Mouse (Mus musculus): ENCODE data around the gene Rgs21.

Rgs21 gene

DNA sequence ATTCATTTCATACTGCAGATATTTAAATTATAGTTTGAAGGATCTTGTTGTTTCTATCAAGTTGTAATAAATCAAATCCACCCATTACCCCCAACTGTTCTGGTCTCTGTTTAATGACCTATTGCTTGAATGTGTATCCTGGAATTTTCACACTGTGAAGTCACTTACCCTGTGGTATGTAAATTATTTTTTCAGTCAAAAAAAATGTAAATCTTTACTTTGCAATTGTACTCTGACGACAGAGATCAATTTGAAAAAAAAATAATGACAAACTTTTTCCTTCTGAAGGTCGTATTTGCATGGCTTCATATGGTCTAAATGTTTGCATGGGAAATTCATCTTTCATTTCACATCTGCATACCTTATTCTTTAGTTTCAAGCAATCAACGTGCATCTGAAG is at the start of gene Rgs21:
TSS of gene Rgs21 (minus strand) at position 101 of the 400 bp plus-strand sequence.
- no peak for DNase-seq (ENCODE audit: low spot score in 2 of 2)

DNA sequence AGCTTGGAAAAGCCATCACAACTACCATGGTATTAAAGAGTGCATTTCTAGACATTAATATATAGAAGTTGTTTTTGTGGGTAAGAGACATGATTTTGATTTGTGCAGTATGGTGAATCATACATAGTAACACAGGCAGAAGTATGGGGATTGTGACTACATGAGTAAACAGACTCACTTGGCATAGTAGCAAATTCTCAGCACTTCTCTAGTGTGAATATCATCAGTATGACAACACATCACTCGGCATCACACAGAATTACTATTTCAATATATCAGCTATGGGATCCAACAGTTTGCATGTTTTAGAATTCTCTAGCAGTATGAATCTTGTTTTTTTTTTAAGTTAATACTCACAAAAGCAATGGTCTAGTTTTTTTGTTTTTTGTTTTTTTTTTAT is 36.6 kb upstream of the Rgs21 start:
- no peak for DNase-seq (ENCODE audit: low spot score in 2 of 2)

DNA sequence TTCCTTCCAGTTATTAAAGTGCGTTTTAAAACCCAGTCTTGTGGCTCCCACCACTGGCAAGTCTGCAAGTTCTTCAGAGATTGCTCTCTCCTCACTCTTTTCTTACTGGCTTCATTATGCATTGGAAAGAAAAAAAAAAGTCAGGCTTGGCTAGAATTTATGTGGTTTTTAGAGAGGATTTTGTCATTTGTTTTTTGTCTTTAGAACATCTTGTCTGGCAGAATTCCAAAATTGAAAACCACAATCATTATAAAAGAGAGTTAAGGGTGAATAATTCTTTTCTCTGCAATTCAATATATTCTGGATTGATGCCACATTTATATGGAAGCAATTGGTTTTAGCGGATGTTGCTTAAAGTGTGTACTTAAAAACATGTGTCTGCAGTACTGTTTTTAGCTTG is 35.5 kb upstream of the Rgs21 start:
- DNase-seq (ENCODE audit: low spot score in 2 of 2): no peak

DNA sequence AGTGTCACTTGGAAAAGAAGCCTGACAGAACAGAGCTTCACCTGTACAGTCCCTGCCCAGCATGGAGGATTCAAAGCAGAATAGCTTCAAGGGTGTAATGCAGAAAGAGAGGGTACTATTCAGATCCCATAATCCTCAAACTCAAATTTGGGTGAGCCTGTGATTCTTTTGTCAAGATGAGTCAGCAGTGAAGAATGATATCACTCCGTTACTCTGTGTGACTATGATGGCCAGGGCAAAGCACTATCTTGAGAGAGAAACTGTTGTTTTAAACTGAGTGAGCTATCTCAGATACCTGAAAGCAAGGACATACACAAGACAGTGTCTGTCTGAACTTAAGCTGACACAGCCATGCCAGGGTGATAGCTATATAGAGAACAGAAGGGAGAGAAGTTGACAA is 11.9 kb upstream of the Rgs21 start:
- no peak for DNase-seq (ENCODE audit: low spot score in 2 of 2)

DNA sequence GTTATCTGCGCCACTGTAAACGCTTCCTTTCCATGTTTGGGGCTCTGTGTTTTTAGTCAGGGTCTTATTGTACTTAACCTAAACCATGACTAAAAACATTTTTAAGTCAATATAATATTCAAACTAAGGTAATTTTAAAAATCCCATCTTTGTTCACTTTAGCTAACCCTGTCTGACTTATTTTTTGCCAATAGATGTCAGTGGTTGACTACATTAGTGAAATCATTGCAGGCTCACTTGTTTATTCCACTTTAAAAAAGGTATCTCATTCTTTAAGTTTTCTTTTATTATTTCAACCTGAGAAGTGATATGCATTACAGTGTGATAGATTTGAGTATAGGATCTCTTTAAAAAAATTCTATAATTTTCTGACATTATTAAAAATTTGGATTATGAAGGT is 5.5 kb upstream of the Rgs21 start:
- no peak for DNase-seq (ENCODE audit: low spot score in 2 of 2)

DNA sequence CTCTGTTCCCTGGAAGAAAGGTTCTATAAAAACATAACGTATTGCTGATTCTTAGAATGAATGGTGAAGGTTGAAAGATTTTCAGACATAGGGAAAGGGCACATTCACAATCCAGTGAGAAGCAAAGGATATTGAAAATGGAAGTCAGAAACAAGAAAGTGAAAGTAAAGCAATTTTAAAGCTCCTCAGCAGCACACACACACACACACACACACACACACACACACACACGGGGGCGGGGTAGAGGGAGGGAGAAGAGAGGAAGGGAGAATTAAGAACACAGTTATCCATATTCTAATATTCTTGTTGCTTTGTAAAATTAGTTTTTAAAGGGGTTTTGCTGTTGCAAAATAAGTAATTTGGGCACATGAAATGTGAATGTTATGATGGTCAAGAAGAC is 2.4 kb upstream of the Rgs21 start:
- no peak for DNase-seq (ENCODE audit: low spot score in 2 of 2)

DNA sequence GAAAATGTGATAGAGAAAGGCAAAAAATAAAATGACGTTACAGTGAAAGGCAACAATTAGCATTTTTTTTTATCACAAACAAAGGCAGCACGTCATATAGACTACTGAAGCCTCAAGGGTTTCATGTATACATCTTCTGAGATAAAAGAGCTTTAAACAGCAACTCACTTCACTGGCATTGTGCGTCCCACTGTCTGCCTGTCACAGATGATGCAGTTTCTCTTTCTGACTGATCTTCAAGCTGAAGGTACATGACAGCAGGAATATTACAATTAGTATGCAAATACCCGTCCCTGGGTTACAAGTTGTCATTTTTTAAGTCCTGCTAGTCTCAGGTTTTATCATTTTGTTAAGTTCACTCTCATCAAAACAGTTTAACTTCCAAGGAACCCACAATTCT is 22.3 kb downstream of the Rgs21 start:
- no peak for DNase-seq (ENCODE audit: low spot score in 2 of 2)

DNA sequence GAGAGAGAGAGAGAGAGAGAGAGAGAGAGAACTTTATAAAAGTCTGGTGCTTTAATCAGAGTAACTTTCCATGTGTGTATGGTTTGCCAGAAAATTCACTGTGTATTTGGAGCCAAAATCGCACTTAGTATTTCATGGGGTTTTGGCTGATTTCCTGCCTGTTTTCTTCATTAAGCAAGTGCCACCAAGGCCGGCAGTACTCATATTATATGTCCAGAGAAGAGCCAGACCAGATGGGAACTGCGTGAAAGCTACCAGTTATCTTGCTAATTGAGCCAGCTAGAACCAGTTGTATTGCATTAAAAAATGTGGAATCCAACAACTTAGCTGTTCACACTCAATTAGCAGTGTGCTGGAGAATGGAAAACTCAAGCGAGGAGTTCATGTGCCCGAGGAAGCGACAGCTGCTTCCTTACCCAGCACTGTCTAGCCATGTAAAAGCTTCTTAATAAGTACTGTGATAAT is 22.9 kb downstream of the Rgs21 start:
- DNase-seq (ENCODE audit: low spot score in 2 of 2): no peak

DNA sequence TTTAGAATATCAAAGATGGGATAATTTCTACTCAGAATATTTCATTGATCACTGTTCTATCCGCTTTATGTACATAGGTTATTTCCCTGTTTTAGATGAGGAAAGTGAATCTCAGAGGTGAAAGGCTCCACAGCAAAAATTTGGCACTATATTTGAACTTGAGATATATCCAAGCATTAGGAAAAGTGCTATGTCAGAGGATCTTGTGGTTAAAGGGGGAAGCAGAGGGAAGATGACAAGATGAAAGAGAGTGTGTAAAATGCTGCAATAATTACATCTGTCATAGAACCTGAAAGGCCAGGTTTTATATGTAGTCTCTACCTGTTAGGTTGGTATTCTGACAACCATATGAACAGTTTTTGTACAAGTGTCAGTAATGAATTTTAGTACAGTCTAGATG is 35.7 kb downstream of the Rgs21 start:
- DNase-seq (ENCODE audit: low spot score in 2 of 2): no peak

DNA sequence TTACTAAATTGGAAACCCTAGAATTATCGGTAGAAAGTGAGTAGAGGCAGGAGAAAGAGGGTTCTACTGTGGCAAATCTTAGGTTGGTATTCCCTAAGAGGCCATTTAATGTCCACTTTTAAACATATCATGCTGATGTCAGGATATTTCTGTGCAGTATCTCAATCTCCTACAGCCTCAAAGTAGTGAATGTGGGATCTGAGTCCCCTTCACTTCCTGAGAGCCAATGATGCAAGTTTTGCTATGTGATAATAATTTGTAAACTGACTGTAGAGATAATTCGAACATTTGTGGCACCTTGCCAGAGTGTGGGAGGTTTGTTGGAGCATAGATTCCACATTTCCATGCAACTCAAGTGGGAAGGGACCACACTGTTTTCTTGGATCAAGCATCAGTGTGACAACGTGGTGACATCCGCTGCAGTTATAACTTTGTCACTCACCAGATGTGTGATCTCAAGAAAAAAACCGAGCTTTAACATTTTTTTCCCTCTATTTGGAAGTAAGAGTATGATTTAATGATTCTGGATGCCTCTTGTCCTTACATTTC is 49.5 kb downstream of the Rgs21 start:
- no peak for DNase-seq (ENCODE audit: low spot score in 2 of 2)

DNA sequence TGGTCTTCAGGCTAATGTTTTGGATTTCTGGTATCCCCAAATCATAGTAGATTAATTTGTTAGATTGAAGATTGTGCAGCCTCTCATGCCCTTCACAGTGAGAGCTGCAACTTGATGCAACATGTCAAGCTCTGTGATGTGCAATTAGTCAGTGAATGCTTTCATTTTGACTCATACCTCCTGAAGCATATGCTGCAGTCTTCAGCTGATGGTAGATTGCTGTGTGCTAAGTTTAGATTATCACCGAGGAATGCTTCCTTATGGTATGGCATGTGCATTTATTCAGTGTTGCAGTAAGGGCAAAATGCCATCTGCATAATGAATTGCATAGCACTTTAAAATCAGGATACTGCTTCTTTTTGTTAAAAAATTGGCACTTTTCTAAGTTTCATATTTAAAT is 65.2 kb downstream of the Rgs21 start:
- DNase-seq (ENCODE audit: low spot score in 2 of 2): no peak

DNA sequence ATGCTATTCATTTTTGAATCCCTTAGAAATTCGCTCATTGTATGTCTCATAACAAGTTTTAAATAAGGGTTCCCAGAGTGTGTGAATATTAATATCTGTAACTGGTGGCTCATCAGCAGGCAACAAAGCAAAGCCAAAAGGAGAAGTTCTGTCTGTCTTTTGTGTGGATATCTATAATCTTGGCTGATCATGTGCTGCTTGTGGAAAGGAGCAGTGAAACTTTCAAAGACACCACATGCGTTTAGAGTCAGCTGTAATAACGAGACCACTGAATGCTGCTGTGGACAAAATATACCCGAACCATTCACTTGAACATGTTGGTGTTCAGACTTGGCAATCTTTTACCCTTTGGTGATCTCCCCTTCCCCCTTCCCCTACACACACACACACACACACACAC is 67.0 kb downstream of the Rgs21 start:
- no peak for DNase-seq (ENCODE audit: low spot score in 2 of 2)

DNA sequence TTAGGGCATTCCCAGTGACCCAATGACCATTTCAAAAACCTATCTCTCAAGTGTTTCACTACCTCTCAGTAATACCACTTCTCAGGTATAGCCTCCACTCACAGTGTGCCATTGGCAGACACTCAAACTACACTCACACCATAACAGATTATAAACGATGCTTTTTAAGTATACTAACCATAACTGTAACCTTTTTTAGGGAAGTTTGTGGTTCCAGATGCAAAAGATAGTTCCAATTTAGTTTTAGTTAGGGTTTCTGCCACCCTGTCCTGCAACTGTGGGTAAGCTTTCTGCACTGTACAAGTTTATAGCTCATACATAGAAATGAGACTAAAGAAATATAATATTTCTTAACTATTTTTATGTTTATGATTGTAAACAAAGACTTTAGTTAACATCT is 67.7 kb downstream of the Rgs21 start:
- no peak for DNase-seq (ENCODE audit: low spot score in 2 of 2)

DNA sequence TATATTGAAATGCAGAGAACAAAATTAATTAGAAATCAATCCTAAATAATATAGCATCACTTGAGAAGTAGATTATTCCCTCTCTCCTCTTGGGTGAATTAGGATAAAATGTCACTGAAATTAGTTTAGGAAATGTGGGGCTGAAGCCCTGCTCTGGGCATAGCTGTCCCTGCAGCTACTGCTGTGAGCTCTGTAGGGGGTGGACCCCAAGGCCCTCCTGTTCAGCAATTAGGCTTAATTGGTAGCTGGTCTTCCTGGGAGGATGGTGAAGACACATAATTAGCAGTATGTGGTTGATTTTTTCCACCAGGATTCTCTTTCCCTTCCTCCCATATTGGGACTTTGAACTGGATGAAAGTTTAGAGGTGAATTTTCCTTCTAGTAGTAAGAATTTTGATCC is 68.7 kb downstream of the Rgs21 start:
- no peak for DNase-seq (ENCODE audit: low spot score in 2 of 2)

DNA sequence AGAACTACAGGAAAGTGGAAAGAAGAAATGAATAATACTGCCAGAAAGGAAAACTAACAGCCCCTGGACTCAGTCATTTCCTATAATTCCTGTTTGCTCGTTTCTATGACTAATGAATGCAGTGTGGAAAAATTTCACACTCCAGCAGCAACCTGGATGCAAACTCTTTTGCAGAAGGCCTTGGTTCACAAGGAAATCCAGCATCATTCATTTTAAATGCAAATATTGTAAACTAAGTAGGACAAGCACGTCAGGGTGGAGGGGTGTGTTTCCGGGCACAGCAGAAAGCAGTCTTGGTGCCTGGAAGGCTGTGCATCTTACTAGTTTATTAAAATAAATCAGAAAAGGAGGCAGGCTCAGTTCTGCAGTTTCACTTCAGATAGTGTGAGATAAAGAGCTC is 69.4 kb downstream of the Rgs21 start:
- no peak for DNase-seq (ENCODE audit: low spot score in 2 of 2)

DNA sequence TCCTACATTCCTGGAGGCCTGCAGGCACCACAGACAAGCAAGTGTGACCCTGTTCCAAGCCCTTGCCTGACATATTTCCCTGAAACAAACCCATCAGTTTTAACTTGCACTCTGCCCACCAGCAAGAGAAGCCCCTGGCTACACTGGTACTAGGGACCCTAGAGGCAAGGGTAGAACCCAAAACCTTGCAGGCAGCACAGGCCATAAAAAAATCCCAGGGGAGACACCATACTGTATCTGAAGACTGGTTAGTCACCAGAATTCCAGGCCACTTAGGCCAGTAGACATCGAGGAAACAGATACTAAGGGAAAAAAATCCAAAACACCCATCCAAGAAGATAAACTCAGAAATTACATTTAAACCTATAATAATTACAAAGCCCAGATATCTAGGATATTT is 74.1 kb downstream of the Rgs21 start:
- no peak for DNase-seq (ENCODE audit: low spot score in 2 of 2)

DNA sequence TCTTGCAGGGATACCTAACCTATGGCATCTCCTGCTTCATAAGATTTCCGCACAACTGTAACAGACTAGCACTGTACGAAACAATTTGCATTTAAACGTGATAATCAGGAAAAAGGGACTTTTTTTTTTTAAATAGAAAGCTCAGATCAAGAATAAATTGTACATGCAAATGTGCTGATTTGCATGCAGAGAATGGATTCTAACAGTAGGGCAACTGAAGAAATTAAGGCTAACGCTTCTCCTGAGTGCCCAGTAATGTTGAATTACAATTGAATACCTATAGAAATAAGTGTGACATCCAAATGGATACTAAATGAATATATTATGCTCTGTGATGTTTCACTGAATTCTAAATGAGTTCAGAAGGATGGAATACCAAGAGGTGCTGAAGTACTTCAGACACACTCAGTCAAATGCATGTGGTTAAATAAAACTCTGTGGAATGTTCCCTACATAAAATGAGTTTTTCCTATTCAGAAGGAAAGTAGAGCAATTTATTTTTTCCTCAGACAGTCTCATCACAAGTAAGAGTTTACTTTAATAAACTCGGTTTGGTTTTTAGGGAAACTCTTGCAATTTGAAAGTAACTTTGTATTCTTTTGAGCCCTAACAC is 79.1 kb downstream of the Rgs21 start:
- no peak for DNase-seq (ENCODE audit: low spot score in 2 of 2)
